Mouse (Mus musculus): ENCODE measurements at regions not wholly inside any gene's neighbourhood (a gene's known extent, or its start where the extent isn't known, plus 50 kb on each side); places are given as distances from the start of the nearest gene placed in this dataset.

GRCm38 (mm10) chr6:127338412-127338811 lies 108.2 kb upstream of the Parp11 start:
- peak; percentile 50 to 74 for DNase-seq (ENCODE audit: inconsistent age in 2 of 2, low spot score in 1 of 2)

GRCm38 (mm10) chr6:127341604-127342003 lies 105.0 kb upstream of the Parp11 start:
- DNase-seq (ENCODE audit: inconsistent age in 2 of 2, low spot score in 1 of 2) = no peak

GRCm38 (mm10) chr6:127348770-127349409 lies 97.8 kb upstream of the Parp11 start:
- peak in 1 of 2 experiments; percentile 47 for DNase-seq (ENCODE audit: inconsistent age in 2 of 2, low spot score in 1 of 2)

DNA sequence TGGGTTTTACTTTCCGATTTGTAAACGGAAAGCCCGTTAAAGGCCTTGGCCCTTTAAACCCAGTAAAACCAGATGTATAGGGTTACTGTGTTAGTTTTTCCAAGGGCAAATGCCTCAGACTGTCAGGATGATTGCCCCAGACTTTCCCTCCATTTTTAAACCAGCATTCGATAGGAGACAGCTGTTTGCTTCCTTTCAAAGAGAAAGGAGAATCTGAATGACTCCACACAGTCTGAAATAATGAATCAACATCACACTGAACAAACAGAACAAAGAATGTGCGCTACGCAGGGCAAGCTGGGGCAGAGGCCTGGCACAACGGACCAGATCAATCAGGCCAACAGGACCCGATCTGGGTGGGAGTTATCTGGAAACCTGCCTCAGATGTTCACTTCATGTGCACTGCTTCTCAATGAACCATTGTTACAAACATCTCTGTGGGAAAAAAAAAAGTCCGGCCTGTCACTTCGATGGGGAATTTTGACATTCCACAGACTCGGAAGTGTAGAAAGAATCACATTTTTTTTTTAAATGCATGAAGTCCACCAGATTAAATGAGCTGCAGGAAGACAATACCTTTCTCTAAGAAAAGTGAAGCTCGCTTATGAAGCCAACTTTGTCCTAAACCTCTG lies 97.0 kb upstream of the Parp11 start:
- DNase-seq (ENCODE audit: inconsistent age in 2 of 2, low spot score in 1 of 2) = no peak

DNA sequence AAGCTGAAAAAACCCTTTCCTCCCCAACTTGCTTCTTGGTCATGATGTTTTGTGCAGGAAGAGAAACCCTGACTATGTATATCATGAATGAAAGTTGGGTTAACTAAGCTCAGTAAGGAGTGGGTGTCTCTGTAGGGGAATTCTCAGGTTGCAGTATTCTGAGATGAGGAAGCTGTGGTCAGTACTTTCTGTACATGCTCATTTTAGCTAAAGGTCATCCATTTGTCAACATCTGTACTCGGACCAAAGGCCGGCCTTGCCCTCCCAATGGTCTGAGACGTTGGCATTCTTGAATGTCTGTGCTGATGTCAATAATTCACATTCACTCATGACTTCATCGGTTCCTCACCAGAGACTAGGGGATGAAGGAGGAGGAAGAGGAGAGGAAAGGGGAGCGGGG lies 94.9 kb upstream of the Parp11 start:
- peak; percentile 67 to 73 for DNase-seq (ENCODE audit: inconsistent age in 2 of 2, low spot score in 1 of 2)

DNA sequence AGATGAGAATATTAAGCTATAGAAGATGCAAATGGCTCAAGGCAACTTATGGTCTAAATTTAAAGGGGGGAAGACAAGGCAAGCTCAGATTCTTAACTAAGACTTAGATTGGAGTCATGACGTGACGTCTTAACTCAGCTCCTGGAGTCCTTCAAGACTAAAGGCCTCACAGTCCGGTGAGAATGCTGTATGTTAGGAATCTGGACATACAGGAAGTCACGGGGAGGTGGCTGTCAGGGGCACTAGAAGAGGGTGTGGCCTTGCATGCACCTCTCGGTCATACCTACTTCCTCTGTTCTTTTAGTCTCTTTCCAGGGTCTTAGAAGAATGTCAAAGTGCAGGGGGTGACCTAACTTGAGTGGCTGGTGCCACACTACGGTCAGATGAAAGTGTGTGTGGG lies 91.5 kb upstream of the Parp11 start:
- no peak for DNase-seq (ENCODE audit: inconsistent age in 2 of 2, low spot score in 1 of 2)

DNA sequence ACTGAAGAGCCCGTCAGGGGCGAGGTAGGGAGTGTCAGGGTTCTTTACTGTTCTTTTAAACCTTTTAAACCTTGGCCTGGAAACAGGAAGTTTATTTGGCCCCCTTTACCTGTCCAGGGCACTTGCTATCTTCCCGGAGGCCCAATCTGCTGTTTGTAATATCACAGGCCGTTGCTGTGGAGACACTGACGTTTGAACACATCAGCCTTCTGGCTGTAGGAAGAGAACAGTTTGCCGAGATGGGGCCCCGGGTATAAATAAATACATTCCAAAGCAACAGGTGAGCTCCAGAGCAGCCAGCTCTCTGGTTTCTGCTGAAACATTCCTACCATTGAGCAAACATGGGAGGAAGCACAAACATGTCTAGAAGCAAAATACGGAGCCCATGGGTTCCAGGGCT lies 90.2 kb upstream of the Parp11 start:
- DNase-seq (ENCODE audit: inconsistent age in 2 of 2, low spot score in 1 of 2) = no peak

DNA sequence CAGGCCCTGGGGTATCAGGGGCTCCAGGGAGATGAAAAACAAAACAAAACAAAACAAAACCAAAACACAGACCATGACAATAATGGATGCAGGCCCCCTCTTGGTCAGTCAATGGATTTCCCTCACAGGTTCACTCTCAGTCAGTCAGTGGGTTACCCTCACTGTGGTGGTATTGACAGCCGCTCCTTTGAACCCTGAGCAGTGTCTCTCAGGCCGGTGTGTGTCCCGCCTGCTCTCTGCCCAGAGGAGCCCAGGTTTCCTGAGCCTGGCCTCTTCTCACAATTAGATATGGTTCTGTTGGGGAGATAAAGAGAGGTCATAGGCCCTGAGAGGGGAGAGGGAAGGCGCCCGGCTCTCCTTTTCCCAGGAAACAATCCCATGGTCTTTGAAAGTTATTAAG lies 87.8 kb upstream of the Parp11 start:
- no peak for DNase-seq (ENCODE audit: inconsistent age in 2 of 2, low spot score in 1 of 2)

DNA sequence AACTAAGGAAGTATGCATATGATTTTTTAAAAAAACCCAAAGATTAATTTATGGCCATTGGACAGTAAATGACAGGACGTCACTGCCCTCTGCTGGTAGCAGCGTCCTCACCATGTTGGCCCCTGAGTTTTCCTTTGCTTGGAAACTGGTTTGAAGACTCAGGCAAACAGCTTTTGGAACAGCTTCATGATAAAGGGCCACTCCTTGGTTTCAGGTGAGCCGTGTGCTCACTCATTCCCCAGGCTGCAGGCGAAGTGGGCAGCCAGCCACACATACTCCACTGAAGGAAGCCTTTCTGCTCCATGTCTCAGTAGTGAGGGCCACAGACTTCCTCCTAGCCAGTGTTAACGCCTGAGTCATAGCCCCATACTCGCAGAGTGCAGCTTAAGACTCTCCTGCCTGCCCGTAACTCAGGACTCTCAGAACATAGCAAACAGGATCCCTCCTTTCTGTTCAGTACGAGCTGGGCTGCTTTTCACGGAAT lies 87.2 kb upstream of the Parp11 start:
- peak; percentile 78 to 91 for DNase-seq (ENCODE audit: inconsistent age in 2 of 2, low spot score in 1 of 2)

GRCm38 (mm10) chr6:127362166-127362565 lies 84.5 kb upstream of the Parp11 start:
- DNase-seq (ENCODE audit: inconsistent age in 2 of 2, low spot score in 1 of 2) = no peak

- no peak for DNase-seq (ENCODE audit: inconsistent age in 2 of 2, low spot score in 1 of 2)
These were observed 83.5 kb upstream of the Parp11 start for GRCm38 (mm10) chr6:127362966-127363752.

- DNase-seq (ENCODE audit: inconsistent age in 2 of 2, low spot score in 1 of 2) = no peak
These were observed 82.6 kb upstream of the Parp11 start for GRCm38 (mm10) chr6:127363871-127364590.

DNA sequence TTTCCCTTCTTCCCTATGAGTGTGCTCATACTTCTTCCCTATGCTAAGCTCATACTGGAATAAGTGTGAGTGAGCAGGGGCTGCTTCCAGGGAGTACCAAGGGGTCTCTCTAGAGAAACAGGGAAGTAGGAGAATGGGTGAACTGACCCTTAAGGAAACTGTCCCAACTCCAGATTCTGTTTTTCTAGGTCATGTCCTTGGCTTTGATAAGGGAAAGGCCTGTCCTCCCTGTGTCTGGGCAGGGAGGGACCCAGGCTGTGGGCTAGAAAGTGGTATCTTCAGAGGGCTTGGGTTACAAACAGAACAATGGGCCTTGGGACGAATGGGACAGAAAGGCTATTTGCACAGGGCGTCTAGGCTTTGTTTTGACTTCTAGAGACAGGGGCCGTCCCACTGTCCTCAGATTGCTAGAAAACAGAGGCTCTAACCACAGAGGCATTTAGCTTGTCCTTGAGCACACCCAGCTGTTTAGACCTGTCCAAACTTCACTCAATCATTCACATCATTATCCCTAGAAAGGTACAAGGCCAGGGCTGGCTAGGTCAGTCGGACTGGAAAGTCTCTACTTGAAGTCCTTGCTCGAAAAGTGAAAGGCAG lies 82.0 kb upstream of the Parp11 start:
- DNase-seq (ENCODE audit: inconsistent age in 2 of 2, low spot score in 1 of 2) = peak; percentile 37 to 78

- no peak for DNase-seq (ENCODE audit: inconsistent age in 2 of 2, low spot score in 1 of 2)
These were observed 81.4 kb upstream of the Parp11 start for GRCm38 (mm10) chr6:127365246-127365645.

- DNase-seq (ENCODE audit: inconsistent age in 2 of 2, low spot score in 1 of 2) = no peak
These were observed 81.0 kb upstream of the Parp11 start for GRCm38 (mm10) chr6:127365651-127366050.

DNA sequence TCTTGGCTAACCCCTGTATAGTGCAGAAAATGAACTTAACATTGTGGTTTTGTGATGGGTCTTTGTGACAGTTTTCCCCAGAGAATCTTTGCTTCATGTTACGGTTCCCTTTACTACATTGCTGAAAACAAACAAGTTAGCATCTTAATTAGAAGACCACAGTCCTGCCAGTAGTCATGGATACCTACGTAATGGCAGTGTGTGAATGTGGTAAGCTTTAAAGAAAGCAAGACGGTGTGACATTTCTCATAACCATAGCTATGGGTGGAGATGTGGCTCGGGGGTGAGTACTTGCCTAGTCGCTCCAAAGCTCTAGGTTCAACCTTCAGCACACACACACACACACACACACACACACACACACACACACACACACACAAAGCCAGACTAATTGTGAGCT lies 73.6 kb upstream of the Parp11 start:
- DNase-seq (ENCODE audit: inconsistent age in 2 of 2, low spot score in 1 of 2) = no peak

DNA sequence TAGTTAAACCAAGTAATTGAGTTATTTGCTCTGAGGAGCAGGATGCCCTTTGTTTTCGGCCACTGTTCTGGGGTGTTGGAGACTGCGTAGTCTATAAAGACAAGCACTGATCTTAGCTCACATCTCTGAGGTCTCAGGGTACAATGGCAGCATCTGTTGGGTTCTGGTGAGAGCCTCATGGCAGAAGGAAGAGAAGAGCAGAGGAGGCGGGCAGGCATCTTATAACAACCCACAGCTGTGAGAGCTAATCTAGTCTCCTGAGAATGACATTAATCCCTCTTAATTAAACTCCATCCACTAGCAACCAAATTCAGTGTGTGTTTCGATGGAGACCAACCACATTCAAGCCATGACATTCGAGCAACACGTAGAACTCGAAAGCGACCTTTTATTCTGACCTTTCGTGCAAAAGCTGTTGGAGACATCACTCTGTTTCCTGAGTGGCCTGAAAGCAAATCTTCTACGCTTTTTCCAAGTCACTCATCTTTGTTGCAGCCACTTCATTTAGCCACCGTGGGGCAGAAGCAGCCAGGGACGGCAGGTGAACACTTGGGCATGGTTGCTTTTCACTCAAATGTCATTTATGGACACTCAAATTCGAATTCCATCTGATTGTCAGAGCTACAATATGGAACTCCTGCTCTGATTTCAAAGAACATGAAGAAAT lies 72.7 kb upstream of the Parp11 start:
- no peak for DNase-seq (ENCODE audit: inconsistent age in 2 of 2, low spot score in 1 of 2)

DNA sequence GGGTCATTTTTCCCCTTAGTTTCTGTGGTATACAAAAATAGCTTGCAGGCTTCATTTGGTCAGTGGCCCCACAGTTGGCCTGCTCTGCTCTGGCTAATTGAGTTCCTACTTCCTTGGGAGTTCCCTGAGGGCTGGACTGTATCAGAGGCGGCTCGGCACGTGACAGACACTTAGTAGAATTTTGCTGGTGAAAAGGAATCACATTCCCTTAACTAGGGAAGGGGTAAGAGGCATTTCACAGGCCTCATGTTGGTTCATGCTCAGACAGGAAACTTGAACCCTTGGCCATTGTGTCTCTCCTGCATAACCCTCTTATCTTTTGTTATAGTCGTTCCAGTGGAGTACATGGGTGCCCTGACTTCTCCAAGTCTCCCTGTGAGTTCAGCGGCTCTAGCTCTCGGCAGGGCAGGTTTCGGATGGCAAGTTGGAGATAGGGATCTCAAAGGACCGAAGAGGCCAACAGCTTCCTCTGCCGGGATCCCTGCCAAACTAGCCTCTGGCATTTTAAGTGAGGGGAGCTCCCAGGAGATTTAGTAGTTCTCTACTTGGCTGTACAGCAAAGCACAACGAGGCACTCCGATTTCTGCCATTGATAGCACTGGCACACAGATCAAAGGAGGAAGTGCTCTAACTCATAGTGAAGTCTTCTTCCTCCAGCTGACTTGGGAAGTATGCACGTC lies 72.0 kb upstream of the Parp11 start:
- DNase-seq (ENCODE audit: inconsistent age in 2 of 2, low spot score in 1 of 2) = peak; percentile 74 to 84

DNA sequence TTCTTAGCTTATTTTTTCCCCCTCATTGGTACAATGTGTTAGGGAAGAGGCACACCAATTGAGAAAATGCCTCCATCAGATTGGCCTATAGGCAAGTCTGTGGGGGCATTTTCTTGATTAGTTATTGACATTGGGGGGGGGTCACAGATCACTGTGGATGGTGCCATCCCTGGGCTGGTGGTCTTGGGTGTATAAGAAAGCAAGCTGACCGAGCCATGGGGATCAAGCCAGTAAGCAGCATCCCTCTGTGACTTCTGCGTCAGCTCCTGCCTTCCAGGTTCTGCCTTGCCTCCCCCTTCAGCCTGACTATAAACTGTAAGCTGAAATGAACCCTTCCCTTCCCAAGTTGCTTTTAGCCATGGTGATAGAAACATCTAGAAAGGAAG lies 71.5 kb upstream of the Parp11 start:
- DNase-seq (ENCODE audit: inconsistent age in 2 of 2, low spot score in 1 of 2) = no peak

- no peak for DNase-seq (ENCODE audit: inconsistent age in 2 of 2, low spot score in 1 of 2)
These were observed 70.9 kb upstream of the Parp11 start for GRCm38 (mm10) chr6:127375711-127376199.
